In the genomic region with DNA sequence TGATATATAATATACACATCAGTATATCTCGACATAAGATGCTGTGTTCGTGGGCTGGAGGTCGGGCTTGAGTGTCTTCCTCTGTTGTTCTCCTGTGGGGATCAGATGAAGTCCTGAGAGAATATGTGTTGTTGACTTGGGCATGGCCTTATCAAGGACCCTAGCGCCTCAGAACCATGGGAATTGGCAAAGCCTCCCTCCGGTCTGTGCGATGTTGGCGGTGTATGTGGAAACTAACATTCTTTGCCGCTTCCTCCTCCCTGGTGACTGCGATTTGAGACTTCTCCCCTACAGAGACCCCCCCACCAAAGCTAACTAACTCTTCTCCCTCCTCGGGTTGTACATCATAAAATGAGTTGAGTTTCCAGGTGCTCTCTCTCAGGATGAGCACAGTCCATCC, we compare ENCODE assay signal across 14 mouse cellular contexts. TPM values are rescaled to one million over a fixed set of nuclear protein-coding genes. Genes with fewer than 3 reads are reported as not detected.
A peak's percentile ranks its signal among the peaks of the same experiment; 100 is the strongest.
DNase-seq lines count a peak whose midpoint lies in the region; ATAC-seq lines count a peak whose summit lies in the region.
"Had no signal": no experiment of that assay in that cellular context is flagged by ENCODE, and none has a peak within 500 bp of the region (broad histone marks: within the 10 kb centered on the region; RNA-seq: fewer than 3 reads in every experiment).

No protein-coding gene starts in this region.

- H3K4me3 ChIP-seq in liver, embryonic 11.5 days (ENCODE audit: low read depth, low read length), result no peak overlapping the region
- H3K4me3 ChIP-seq in forebrain, embryonic 12.5 days (replicated peaks), result no peak overlapping the region
- H3K4me3 ChIP-seq in heart, embryonic 14.5 days (ENCODE audit: control insufficient read depth in 1 of 2, insufficient read depth in 1 of 2, low read depth in 1 of 2, low read length in 2 of 2), result no peak overlapping the region
- 0 out of 2 replicates have a peak overlapping the region, but pooled peaks have one; percentile 3 for H3K4me3 ChIP-seq in liver, embryonic 15.5 days (replicated peaks)
- H3K4me3 ChIP-seq: hindbrain, embryonic 12.5 days had no signal

- no peak for ATAC-seq in liver, embryonic 11.5 days (replicated peaks; ENCODE audit: low FRiP score)
- ATAC-seq in forebrain, embryonic 12.5 days (ENCODE audit: low FRiP score), result no peak
- 0 out of 2 replicates have a peak, but pooled peaks have one; percentile 24 for ATAC-seq in heart, embryonic 14.5 days (ENCODE audit: insufficient number of reproducible peaks, insufficient read depth, low FRiP score, low read depth)
- ATAC-seq in liver, embryonic 15.5 days (ENCODE audit: insufficient read depth), result no peak

- peak overlapping the region; percentile 55 for H3K9ac ChIP-seq in liver, embryonic 11.5 days (ENCODE audit: low read depth, low read length)
- no peak overlapping the region for H3K9ac ChIP-seq in forebrain, embryonic 12.5 days
- H3K9ac ChIP-seq in heart, embryonic 14.5 days (ENCODE audit: low read length), result no peak overlapping the region
- H3K9ac ChIP-seq in liver, embryonic 15.5 days, result peak overlapping the region; percentile 55
- H3K9ac ChIP-seq: hindbrain, embryonic 12.5 days had no signal

- H3K9me3 ChIP-seq in liver, embryonic 11.5 days (ENCODE audit: control insufficient read depth, low read length), result no peaks in the 10 kb centered on the region
- no peaks in the 10 kb centered on the region for H3K9me3 ChIP-seq in forebrain, embryonic 12.5 days
- H3K9me3 ChIP-seq in heart, embryonic 14.5 days (ENCODE audit: control insufficient read depth, low read length), result no peaks in the 10 kb centered on the region
- no peaks in the 10 kb centered on the region for H3K9me3 ChIP-seq in liver, embryonic 15.5 days (replicated peaks)
- H3K9me3 ChIP-seq: hindbrain, embryonic 12.5 days had no signal

- no peak for DNase-seq in liver, embryonic 11.5 days (ENCODE audit: low spot score)
- DNase-seq in liver, result no peak
- no peak for DNase-seq in right cerebral cortex, adult 2 months (ENCODE audit: low spot score in 2 of 2)
- no peak for DNase-seq in embryo, embryonic 9.5 days (ENCODE audit: extremely low spot score)
- DNase-seq: adrenal gland, adult 2 months; cerebellum, postnatal 36 days; kidney, adult 2 months; lung, adult 2 months; right cerebral cortex, postnatal 25 days; thymus, postnatal 25 days had no signal

- 88% methylated on average over 10 of the region's 10 CpGs for WGBS in liver, embryonic 11.5 days
- WGBS in forebrain, embryonic 12.5 days, result 89% methylated on average over 10 of the region's 10 CpGs
- WGBS in heart, embryonic 14.5 days, result 77% methylated on average over 10 of the region's 10 CpGs
- WGBS in liver, embryonic 15.5 days (ENCODE audit: insufficient replicate concordance), result 82% methylated on average over 10 of the region's 10 CpGs

- peaks cover 58% of the 10 kb centered on the region for H3K4me1 ChIP-seq in liver, embryonic 11.5 days (replicated peaks; ENCODE audit: control insufficient read depth, insufficient read depth, low read length)
- peaks cover 39% of the 10 kb centered on the region for H3K4me1 ChIP-seq in forebrain, embryonic 12.5 days
- H3K4me1 ChIP-seq in heart, embryonic 14.5 days (ENCODE audit: control insufficient read depth in 2 of 2, insufficient read depth in 2 of 2, low read length in 2 of 2), result peaks cover 30 to 41% of the 10 kb centered on the region in 2 experiments
- peaks cover 73% of the 10 kb centered on the region for H3K4me1 ChIP-seq in liver, embryonic 15.5 days (replicated peaks)

- H3K36me3 ChIP-seq in liver, embryonic 11.5 days (ENCODE audit: control insufficient read depth, insufficient read depth, low read length), result no peaks in the 10 kb centered on the region
- H3K36me3 ChIP-seq in forebrain, embryonic 12.5 days (replicated peaks), result no peaks in the 10 kb centered on the region
- H3K36me3 ChIP-seq in heart, embryonic 14.5 days (ENCODE audit: control insufficient read depth, insufficient read depth, low read length), result no peaks in the 10 kb centered on the region
- H3K36me3 ChIP-seq in liver, embryonic 15.5 days (replicated peaks), result no peaks in the 10 kb centered on the region
- H3K36me3 ChIP-seq: hindbrain, embryonic 12.5 days had no signal

- H3K27ac ChIP-seq in liver, embryonic 11.5 days (ENCODE audit: low read depth, low read length), result peak overlapping the region; percentile 78
- peak overlapping the region; percentile 65; the same call in 1 of the 2 replicates for H3K27ac ChIP-seq in forebrain, embryonic 12.5 days
- H3K27ac ChIP-seq in heart, embryonic 14.5 days (replicated peaks in 1 of 2; ENCODE audit: control insufficient read depth in 1 of 2, insufficient read depth in 1 of 2, low read depth in 2 of 2, low read length in 2 of 2), result peak overlapping the region; percentile 70 to 76
- H3K27ac ChIP-seq in liver, embryonic 15.5 days (replicated peaks), result peak overlapping the region; percentile 100
- H3K27ac ChIP-seq: hindbrain, embryonic 12.5 days had no signal

- H3K4me2 ChIP-seq in liver, embryonic 11.5 days, result peak overlapping the region; percentile 38; the same call in 1 of the 2 replicates
- H3K4me2 ChIP-seq in forebrain, embryonic 12.5 days, result no peak overlapping the region
- no peak overlapping the region for H3K4me2 ChIP-seq in heart, embryonic 14.5 days (ENCODE audit: low read length)
- H3K4me2 ChIP-seq in liver, embryonic 15.5 days, result peak overlapping the region; percentile 53
- H3K4me2 ChIP-seq: hindbrain, embryonic 12.5 days had no signal

- H3K27me3 ChIP-seq in liver, embryonic 11.5 days (replicated peaks; ENCODE audit: control insufficient read depth, insufficient read depth, low read length), result no peaks in the 10 kb centered on the region
- peaks cover 10% of the 10 kb centered on the region; the same call in 1 of the 2 replicates for H3K27me3 ChIP-seq in forebrain, embryonic 12.5 days
- H3K27me3 ChIP-seq in heart, embryonic 14.5 days (ENCODE audit: control insufficient read depth, insufficient read depth, low read length), result no peaks in the 10 kb centered on the region
- no peaks in the 10 kb centered on the region for H3K27me3 ChIP-seq in liver, embryonic 15.5 days

RNA-seq across cellular contexts. Expression of gene Wdr26, which starts 48.6 kb away (rescaled TPM):
- polyA plus RNA-seq in liver, embryonic 11.5 days (2014; fragmentation: Nextera tagmentation; extraction: Ambion mirVana), result 33.8 and 40.0 TPM in 2 replicates
- 46.7 and 48.8 TPM in 2 replicates for polyA plus RNA-seq in forebrain, embryonic 12.5 days (2016; fragmentation: Nextera tagmentation; extraction: Ambion mirVana)
- polyA plus RNA-seq in heart, embryonic 14.5 days (2014; fragmentation: Nextera tagmentation; extraction: Ambion mirVana), result 46.6 and 47.7 TPM in 2 replicates
- polyA plus RNA-seq in liver, embryonic 15.5 days (2015; fragmentation: Nextera tagmentation; extraction: Ambion mirVana), result 40.8 and 45.0 TPM in 2 replicates

Comparison
In these comparisons a context has a peak if more than half of its experiments do, and no peak if none do; other contexts are left out.
1. H3K4me2 ChIP-seq: peak in liver, embryonic 11.5 days (single experiment) and liver, embryonic 15.5 days (single experiment); none in forebrain, embryonic 12.5 days (single experiment) and heart, embryonic 14.5 days (single experiment).
2. H3K9ac ChIP-seq: peak in liver, embryonic 11.5 days (single experiment) and liver, embryonic 15.5 days (single experiment); none in forebrain, embryonic 12.5 days (single experiment) and heart, embryonic 14.5 days (single experiment).
3. Peak in every context shown above with its lines, with median percentiles within 50 percentile points of each other: H3K27ac ChIP-seq.